Mouse (Mus musculus): Measurements from ENCODE around the gene BC049730. TPM values are rescaled to one million over a fixed set of nuclear protein-coding genes. Genes with fewer than 3 reads are reported as not detected.

BC049730 gene
- not detected for polyA plus RNA-seq (2014; fragmentation: Illumina TruSeq; extraction: RNeasy Lipid Tissue Mini Kit (QIAGEN cat#74804); ENCODE audit: low read depth, low replicate concordance)

DNA sequence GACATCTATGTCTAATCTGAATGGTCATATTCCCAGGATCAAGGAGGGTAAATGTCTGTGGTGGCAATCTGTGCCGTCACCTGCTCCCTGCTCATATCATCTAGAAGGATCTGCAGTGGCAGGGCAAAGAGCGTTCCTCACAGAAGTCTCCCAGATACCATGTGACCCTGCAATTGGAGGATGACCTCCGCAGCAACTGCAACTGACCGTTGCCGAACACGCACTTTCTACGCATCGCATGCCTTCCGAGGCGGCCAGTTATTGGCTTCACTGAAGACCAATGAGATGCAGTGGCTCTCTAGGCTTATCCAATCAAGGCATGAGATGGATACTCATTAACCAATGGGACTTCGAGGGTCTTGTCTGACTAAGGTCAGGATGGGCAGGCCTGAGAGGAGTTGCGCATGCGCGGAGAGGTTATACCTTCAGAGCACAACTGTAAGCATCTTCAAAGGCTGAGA, at the start of gene BC049730:
TSS of gene BC049730 (plus strand) at position 411 of the 461 bp plus-strand sequence.

DNA sequence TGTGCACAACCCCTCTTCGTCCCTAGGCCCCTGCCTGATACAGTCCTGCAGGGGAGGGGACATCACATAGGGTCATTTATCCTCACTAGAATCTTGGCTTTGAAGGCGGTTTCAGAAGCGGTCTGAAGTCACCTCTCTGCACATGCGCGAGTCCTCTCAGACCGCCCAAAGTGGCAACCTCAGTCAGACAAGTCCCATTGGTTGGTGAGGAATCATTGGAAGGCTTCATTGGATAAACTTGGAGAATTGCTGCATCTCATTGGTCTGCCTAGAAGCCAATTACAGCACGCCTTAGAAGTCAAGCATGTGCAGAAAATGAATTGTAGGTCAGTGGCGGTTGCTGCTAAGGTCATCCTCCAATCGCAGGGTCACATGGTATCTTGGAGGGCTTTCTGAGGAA, 32.5 kb upstream of the BC049730 start, which contains the start of gene Tex101:
TSS of gene Tex101 (minus strand) at position 101 of the 400 bp plus-strand sequence.

GRCm38 (mm10) chr7:24726808-24727207, 17.8 kb downstream of the BC049730 start, which contains the start of gene Gm4763:
TSS of gene Gm4763 (minus strand) at chr7:24726908.

DNA sequence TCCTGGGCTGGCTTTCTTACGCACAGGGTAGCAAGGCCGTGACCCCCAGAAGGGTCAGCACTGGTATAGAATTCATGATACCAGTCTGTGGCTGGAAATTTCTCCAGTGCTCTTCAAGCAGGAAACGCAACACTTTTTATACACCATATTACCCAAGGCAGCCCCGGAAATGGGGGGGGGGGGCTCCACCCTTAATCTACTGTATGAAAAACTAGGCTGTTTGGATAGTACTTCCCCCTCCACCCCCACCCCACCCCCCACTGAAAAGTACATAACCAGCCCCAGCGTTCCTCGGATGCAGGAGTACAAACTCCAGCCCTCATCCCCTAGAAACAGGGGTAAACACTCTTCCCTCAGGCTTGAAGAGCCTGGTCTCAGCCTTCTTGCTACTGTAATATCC, 51.2 kb downstream of the BC049730 start, which contains the start of gene Cd177:
TSS of gene Cd177 (minus strand) at position 101 of the 400 bp plus-strand sequence.

Other genes with a start within 250 kb of the BC049730 start
- 1.9 TPM for gene Plaur, start 246.8 kb upstream of the BC049730 start, polyA plus RNA-seq (2014; fragmentation: Illumina TruSeq; extraction: RNeasy Lipid Tissue Mini Kit (QIAGEN cat#74804); ENCODE audit: low read depth, low replicate concordance)
- gene Cadm4, start 227.2 kb upstream of the BC049730 start, polyA plus RNA-seq (2014; fragmentation: Illumina TruSeq; extraction: RNeasy Lipid Tissue Mini Kit (QIAGEN cat#74804); ENCODE audit: low read depth, low replicate concordance): 0.29 TPM
- gene Zfp428, start 202.2 kb upstream of the BC049730 start, polyA plus RNA-seq (2014; fragmentation: Illumina TruSeq; extraction: RNeasy Lipid Tissue Mini Kit (QIAGEN cat#74804); ENCODE audit: low read depth, low replicate concordance): not detected
- not detected for gene AC161166.1, start 196.8 kb upstream of the BC049730 start, polyA plus RNA-seq (2014; fragmentation: Illumina TruSeq; extraction: RNeasy Lipid Tissue Mini Kit (QIAGEN cat#74804); ENCODE audit: low read depth, low replicate concordance)
- gene Irgq, start 178.6 kb upstream of the BC049730 start, polyA plus RNA-seq (2014; fragmentation: Illumina TruSeq; extraction: RNeasy Lipid Tissue Mini Kit (QIAGEN cat#74804); ENCODE audit: low read depth, low replicate concordance): 13.0 TPM
- gene Pinlyp, start 163.1 kb upstream of the BC049730 start, polyA plus RNA-seq (2014; fragmentation: Illumina TruSeq; extraction: RNeasy Lipid Tissue Mini Kit (QIAGEN cat#74804); ENCODE audit: low read depth, low replicate concordance): not detected
- gene Xrcc1, start 163.0 kb upstream of the BC049730 start, polyA plus RNA-seq (2014; fragmentation: Illumina TruSeq; extraction: RNeasy Lipid Tissue Mini Kit (QIAGEN cat#74804); ENCODE audit: low read depth, low replicate concordance): 0.87 TPM
- 0.82 TPM for gene Ethe1, start 121.7 kb upstream of the BC049730 start, polyA plus RNA-seq (2014; fragmentation: Illumina TruSeq; extraction: RNeasy Lipid Tissue Mini Kit (QIAGEN cat#74804); ENCODE audit: low read depth, low replicate concordance)
- gene Zfp575, start 121.6 kb upstream of the BC049730 start, polyA plus RNA-seq (2014; fragmentation: Illumina TruSeq; extraction: RNeasy Lipid Tissue Mini Kit (QIAGEN cat#74804); ENCODE audit: low read depth, low replicate concordance): not detected
- gene Phldb3, start 98.5 kb upstream of the BC049730 start, polyA plus RNA-seq (2014; fragmentation: Illumina TruSeq; extraction: RNeasy Lipid Tissue Mini Kit (QIAGEN cat#74804); ENCODE audit: low read depth, low replicate concordance): not detected
- gene Lypd3, start 72.7 kb upstream of the BC049730 start, polyA plus RNA-seq (2014; fragmentation: Illumina TruSeq; extraction: RNeasy Lipid Tissue Mini Kit (QIAGEN cat#74804); ENCODE audit: low read depth, low replicate concordance): not detected
- not detected for gene Tex101, start 32.6 kb upstream of the BC049730 start, polyA plus RNA-seq (2014; fragmentation: Illumina TruSeq; extraction: RNeasy Lipid Tissue Mini Kit (QIAGEN cat#74804); ENCODE audit: low read depth, low replicate concordance)
- not detected for gene Gm4763, start 17.7 kb downstream of the BC049730 start, polyA plus RNA-seq (2014; fragmentation: Illumina TruSeq; extraction: RNeasy Lipid Tissue Mini Kit (QIAGEN cat#74804); ENCODE audit: low read depth, low replicate concordance)
- gene Cd177, start 51.1 kb downstream of the BC049730 start, polyA plus RNA-seq (2014; fragmentation: Illumina TruSeq; extraction: RNeasy Lipid Tissue Mini Kit (QIAGEN cat#74804); ENCODE audit: low read depth, low replicate concordance): not detected
- gene Ceacam10, start 68.0 kb downstream of the BC049730 start, polyA plus RNA-seq (2014; fragmentation: Illumina TruSeq; extraction: RNeasy Lipid Tissue Mini Kit (QIAGEN cat#74804); ENCODE audit: low read depth, low replicate concordance): not detected
- not detected for gene Gm9844, start 153.0 kb downstream of the BC049730 start, polyA plus RNA-seq (2014; fragmentation: Illumina TruSeq; extraction: RNeasy Lipid Tissue Mini Kit (QIAGEN cat#74804); ENCODE audit: low read depth, low replicate concordance)
- not detected for gene Lypd4, start 160.7 kb downstream of the BC049730 start, polyA plus RNA-seq (2014; fragmentation: Illumina TruSeq; extraction: RNeasy Lipid Tissue Mini Kit (QIAGEN cat#74804); ENCODE audit: low read depth, low replicate concordance)
- not detected for gene Dmrtc2, start 160.8 kb downstream of the BC049730 start, polyA plus RNA-seq (2014; fragmentation: Illumina TruSeq; extraction: RNeasy Lipid Tissue Mini Kit (QIAGEN cat#74804); ENCODE audit: low read depth, low replicate concordance)
- gene Rps19, start 175.1 kb downstream of the BC049730 start, polyA plus RNA-seq (2014; fragmentation: Illumina TruSeq; extraction: RNeasy Lipid Tissue Mini Kit (QIAGEN cat#74804); ENCODE audit: low read depth, low replicate concordance): 19.2 TPM
- gene Cd79a, start 188.1 kb downstream of the BC049730 start, polyA plus RNA-seq (2014; fragmentation: Illumina TruSeq; extraction: RNeasy Lipid Tissue Mini Kit (QIAGEN cat#74804); ENCODE audit: low read depth, low replicate concordance): not detected
- 1.0 TPM for gene Arhgef1, start 193.7 kb downstream of the BC049730 start, polyA plus RNA-seq (2014; fragmentation: Illumina TruSeq; extraction: RNeasy Lipid Tissue Mini Kit (QIAGEN cat#74804); ENCODE audit: low read depth, low replicate concordance)
- not detected for gene Gm4881, start 235.3 kb downstream of the BC049730 start, polyA plus RNA-seq (2014; fragmentation: Illumina TruSeq; extraction: RNeasy Lipid Tissue Mini Kit (QIAGEN cat#74804); ENCODE audit: low read depth, low replicate concordance)